Mouse (Mus musculus) spleen, adult 2 months (tissue): ENCODE data around the gene Ube2e1. TPM values are rescaled to one million over a fixed set of nuclear protein-coding genes. Genes with fewer than 3 reads are reported as not detected.

Experiments
- DNase-seq, 2 experiments: peaks; one replicate each; pipeline versions ENCODE4 v3.0.0 to v3.0.0-alpha.2; 2012 to 2021; ENCODE audit warnings: low spot score in 2 of 2, low read depth in 1 of 2
- H3K27ac ChIP-seq: fragments of 200-500 bp; 2 replicates; pipeline ENCODE4 v1.5.1; 2012; ENCODE audit warnings: low read length, inconsistent platforms; ENCODE audit not compliant: insufficient read depth
- H3K27me3 ChIP-seq: fragments of 200-500 bp; 2 replicates; pipeline ENCODE4 v1.6.1; 2012; ENCODE audit warnings: mild to moderate bottlenecking, moderate library complexity, low read length, inconsistent platforms; ENCODE audit not compliant: control insufficient read depth, insufficient read depth
- H3K36me3 ChIP-seq: fragments of 200-500 bp; 2 replicates; pipeline ENCODE4 v1.6.1; 2012; ENCODE audit warnings: mild to moderate bottlenecking, low read length, inconsistent platforms; ENCODE audit not compliant: control insufficient read depth, insufficient read depth
- H3K4me1 ChIP-seq: fragments of 200-500 bp; 2 replicates; pipeline ENCODE4 v1.6.1; 2011; ENCODE audit warnings: inconsistent platforms; ENCODE audit not compliant: control insufficient read depth, insufficient read depth, insufficient read length
- H3K4me3 ChIP-seq: fragments of 200-500 bp; 2 replicates; pipeline ENCODE4 v1.5.1; 2011; ENCODE audit warnings: mild to moderate bottlenecking, inconsistent platforms; ENCODE audit not compliant: insufficient read depth, insufficient read length; ENCODE audit errors: extremely low read depth
- CTCF ChIP-seq: fragments of 200-500 bp; IDR thresholded peaks from 2 replicates; pipeline ENCODE4 v1.5.1; 2011; ENCODE audit warnings: mild to moderate bottlenecking, inconsistent platforms; ENCODE audit not compliant: insufficient read depth, insufficient read length, insufficient replicate concordance; ENCODE audit errors: extremely low read depth
- POLR2A ChIP-seq: fragments of 200-500 bp; IDR thresholded peaks from 2 replicates; pipeline ENCODE4 v1.6.1; 2011; ENCODE audit warnings: low read depth, low read length, inconsistent platforms
- WGBS: fragments of 180-500 bp; shearing (Covaris S2); methylation state at CpG from one replicate; pipeline ENCODE4 v1.1.7; 2018; 5-methylcytosine and 5-hydroxymethylcytosine counted together
- polyA plus RNA-seq: library from polyadenylated mRNA; depleted of rRNA; stranded (reverse); fragments of >200 nt; gene quantifications from 2 replicates; pipeline ENCODE4 v1.2.3, GENCODE M21; 2012

Ube2e1 gene
- polyA plus RNA-seq, 1 experiment: 12.7 TPM

DNA sequence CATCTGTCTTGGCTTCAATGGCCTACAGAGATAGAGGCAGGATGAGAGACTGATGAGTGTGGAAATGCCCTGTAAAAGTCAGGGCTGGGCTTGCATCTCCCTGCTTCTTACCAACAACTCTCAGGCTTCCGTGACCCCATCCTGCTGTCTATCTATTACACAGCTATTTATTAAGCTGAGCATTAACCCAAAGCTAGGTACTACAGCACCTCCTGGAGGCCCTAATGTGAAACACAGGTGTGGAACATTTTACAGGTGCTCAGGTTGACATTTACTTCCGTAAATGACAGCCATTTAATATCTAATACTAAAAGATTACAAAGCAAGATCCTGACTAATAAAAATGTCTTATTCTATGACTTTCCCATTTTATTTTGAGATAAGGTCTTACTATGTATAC is 31.0 kb downstream of the Ube2e1 start:
- no peak for TF ChIP-seq CTCF
- TF ChIP-seq POLR2A: no peak
- Histone ChIP-seq H3K4me1 (peaks cover 13% of the 10 kb centered on the region), H3K4me3 (no peak overlapping the region), H3K27me3 (no peaks in the 10 kb centered on the region), H3K36me3 (no peaks in the 10 kb centered on the region), H3K27ac (no peak overlapping the region)
- 96% methylated on average over 2 of the region's 2 CpGs for WGBS
- peak in 1 of 2 experiments; percentile 7 for DNase-seq

DNA sequence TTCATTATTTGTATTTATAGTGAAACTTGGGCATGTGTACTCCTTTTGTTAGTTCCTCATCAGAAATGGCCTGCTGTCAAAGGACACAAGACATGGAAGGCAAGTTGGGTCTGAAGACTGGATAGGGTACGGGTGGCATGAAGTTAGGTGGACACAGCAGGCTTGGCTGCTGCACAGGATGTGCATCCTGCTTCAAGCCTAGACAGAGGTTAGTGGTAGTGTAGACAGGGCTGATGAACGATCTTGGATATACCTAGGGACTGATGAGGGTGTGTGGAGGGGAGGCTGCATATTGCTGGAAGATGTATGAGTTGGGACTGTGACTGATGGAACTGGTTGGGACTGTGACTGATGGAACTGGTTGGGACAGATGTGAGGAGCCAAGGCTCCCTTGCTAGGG is 32.8 kb downstream of the Ube2e1 start:
- no peak for TF ChIP-seq POLR2A
- no peak for TF ChIP-seq CTCF
- Histone ChIP-seq H3K4me1 (peaks cover 9% of the 10 kb centered on the region), H3K27me3 (no peaks in the 10 kb centered on the region), H3K36me3 (no peaks in the 10 kb centered on the region), H3K4me3 (no peak overlapping the region), H3K27ac (no peak overlapping the region)
- WGBS: 86% methylated on average over 2 of the region's 2 CpGs
- DNase-seq: no peak

DNA sequence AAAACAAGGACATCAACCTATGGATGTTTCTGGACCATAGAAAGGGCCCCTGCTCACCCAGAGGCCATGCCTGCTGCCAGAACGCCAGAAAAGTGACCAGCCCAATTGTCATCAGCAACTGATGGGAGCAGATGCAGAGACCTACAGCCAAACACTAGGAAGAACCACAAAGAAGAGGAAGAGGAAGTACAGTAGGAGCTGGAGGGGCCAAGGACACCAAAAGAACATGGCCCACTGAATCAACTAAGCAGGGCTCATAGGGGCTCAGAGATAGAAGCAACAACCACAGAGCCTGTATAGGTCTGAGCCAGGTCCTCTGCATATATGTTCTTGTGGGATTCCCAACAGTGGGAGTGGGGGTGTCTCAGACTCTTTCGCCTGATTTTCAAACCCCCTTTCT is 34.2 kb downstream of the Ube2e1 start:
- no peaks in the 10 kb centered on the region for H3K27me3 ChIP-seq
- WGBS: 48% methylated on average over 2 of the region's 2 CpGs
- TF ChIP-seq CTCF (no peak), POLR2A (no peak)
- no peaks in the 10 kb centered on the region for H3K36me3 ChIP-seq
- no peak for DNase-seq
- H3K27ac ChIP-seq: no peak overlapping the region
- peaks cover 6% of the 10 kb centered on the region; the same call in 1 of the 2 replicates for H3K4me1 ChIP-seq
- H3K4me3 ChIP-seq: no peak overlapping the region

DNA sequence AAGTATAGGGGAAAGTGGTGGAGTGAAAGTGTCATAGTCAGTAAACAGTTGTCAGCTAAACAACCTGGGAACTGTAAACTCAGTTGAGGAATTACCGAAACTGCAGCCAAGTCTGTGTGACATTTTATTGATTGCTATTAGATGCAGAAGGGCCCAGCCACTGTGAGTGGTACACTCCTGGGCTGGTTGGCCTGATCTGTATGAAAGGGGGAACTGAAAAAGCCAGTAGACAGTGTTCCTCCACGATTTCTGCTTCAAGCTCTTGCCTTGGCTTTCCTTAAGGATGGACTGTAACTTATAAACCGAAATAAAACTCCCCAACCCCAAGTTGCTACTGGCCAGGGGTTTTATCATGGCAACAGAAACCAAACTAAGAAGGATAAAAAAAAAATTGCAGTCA is 39.1 kb downstream of the Ube2e1 start:
- Histone ChIP-seq H3K36me3 (no peaks in the 10 kb centered on the region), H3K27ac (no peak overlapping the region), H3K27me3 (no peaks in the 10 kb centered on the region), H3K4me3 (no peak overlapping the region), H3K4me1 (no peaks in the 10 kb centered on the region)
- TF ChIP-seq CTCF (no peak), POLR2A (no peak)
- WGBS: 70% methylated on average over 3 of the region's 3 CpGs
- DNase-seq: no peak

DNA sequence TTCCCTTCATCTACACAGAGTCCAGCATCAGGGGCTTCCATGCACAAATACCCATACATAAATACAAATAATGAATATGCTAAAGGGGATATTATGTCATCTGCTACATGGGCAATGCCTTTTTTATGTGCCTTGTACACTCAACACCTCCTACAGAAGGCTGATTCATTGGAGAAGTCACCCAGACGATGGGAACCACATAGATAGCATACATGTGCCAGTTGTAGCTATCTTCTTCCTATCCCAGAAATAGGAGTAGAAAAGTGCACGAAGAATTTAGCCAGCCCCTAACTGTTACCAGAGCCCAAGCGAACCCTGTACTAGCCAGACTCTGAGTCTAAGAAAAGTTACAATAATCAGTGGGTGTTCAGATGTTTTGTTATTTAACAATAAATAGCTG is 39.5 kb downstream of the Ube2e1 start:
- no peaks in the 10 kb centered on the region for H3K4me1 ChIP-seq
- 89% methylated on average over 3 of the region's 3 CpGs for WGBS
- no peak for DNase-seq

DNA sequence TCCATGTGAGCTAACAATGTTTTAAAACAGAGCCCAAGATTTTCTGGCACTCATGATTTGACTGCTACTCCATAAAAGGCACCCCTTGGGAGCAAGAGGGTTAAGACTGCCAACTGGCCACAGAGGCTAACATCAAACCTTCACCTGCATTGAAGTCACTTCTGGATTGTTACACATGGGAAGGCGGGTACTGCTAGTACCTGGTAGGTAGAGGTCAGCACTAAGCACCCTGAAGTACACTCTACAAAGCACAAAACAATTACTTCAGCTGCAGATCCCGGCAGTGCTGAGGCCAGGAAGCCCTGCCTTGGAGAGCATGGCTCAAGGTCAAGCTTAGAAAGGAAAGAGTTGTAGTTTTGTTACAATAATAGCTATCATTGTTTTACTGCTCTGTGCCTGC is 44.3 kb downstream of the Ube2e1 start:
- TF ChIP-seq POLR2A (no peak), CTCF (no peak)
- Histone ChIP-seq H3K4me1 (no peaks in the 10 kb centered on the region; the same call in 1 of the 2 replicates), H3K36me3 (no peaks in the 10 kb centered on the region; the same call in 1 of the 2 replicates), H3K27me3 (no peaks in the 10 kb centered on the region), H3K4me3 (no peak overlapping the region), H3K27ac (no peak overlapping the region)
- WGBS: 86% methylated on average over 2 of the region's 2 CpGs
- DNase-seq: no peak

More for the DNA sequence above, 39.5 kb downstream of the Ube2e1 start:
- Histone ChIP-seq H3K36me3 (no peaks in the 10 kb centered on the region), H3K27ac (no peak overlapping the region), H3K27me3 (no peaks in the 10 kb centered on the region), H3K4me3 (no peak overlapping the region)
- TF ChIP-seq CTCF: no peak
- TF ChIP-seq POLR2A: no peak

DNA sequence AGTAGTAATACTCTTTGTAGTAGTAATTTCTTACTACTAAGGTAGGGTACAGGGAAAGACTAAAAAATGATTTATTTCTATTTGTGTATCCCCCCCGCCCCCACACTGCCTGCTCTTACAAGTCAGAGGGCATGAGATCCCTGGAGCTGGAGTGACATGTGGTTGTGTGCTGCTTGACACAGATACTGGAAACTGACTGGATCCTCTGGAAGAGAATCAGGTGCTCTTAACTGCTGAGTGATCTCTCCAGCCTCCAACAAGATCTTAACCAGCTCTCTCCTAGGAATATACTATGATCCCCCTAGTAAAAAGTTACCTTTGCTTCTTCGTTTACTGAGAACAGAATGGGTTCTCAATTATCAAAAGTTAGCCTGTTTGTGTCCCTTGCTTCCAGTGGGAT is 45.2 kb downstream of the Ube2e1 start:
- peaks cover 1% of the 10 kb centered on the region for H3K36me3 ChIP-seq
- DNase-seq: no peak
- no peak overlapping the region for H3K4me3 ChIP-seq
- no peak for TF ChIP-seq CTCF
- TF ChIP-seq POLR2A: no peak
- 93% methylated on average over 2 of the region's 2 CpGs for WGBS
- no peaks in the 10 kb centered on the region; the same call in 1 of the 2 replicates for H3K4me1 ChIP-seq
- no peaks in the 10 kb centered on the region for H3K27me3 ChIP-seq
- no peak overlapping the region for H3K27ac ChIP-seq

DNA sequence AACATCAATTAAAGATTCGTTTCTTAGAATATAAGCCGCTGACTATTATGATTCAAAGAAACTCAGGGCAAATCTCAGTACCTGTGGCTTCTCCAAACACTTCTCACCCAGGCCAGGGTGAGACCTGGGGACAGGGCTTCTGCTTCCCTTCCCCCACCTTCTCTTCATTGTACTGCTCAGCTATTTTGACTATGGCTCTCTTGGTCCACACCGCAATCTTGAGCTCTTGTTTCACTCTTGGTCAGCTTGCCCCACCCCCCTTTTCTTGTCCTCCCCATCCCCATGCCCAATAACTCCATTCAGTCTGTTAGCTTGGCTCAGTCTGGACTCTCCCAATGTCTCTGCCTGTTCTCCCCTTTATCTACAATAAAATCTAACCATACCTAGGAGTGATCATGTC is 46.2 kb downstream of the Ube2e1 start:
- no peak overlapping the region for H3K4me3 ChIP-seq
- peaks cover 1% of the 10 kb centered on the region for H3K36me3 ChIP-seq
- no peak for TF ChIP-seq CTCF
- no peak for TF ChIP-seq POLR2A
- no peak for DNase-seq
- H3K27me3 ChIP-seq: no peaks in the 10 kb centered on the region
- WGBS: 90% methylated on average over 3 of the region's 3 CpGs
- no peaks in the 10 kb centered on the region; the same call in 1 of the 2 replicates for H3K4me1 ChIP-seq
- no peak overlapping the region for H3K27ac ChIP-seq
